Mouse (Mus musculus): ENCODE data around the gene Lrch1.

DNA sequence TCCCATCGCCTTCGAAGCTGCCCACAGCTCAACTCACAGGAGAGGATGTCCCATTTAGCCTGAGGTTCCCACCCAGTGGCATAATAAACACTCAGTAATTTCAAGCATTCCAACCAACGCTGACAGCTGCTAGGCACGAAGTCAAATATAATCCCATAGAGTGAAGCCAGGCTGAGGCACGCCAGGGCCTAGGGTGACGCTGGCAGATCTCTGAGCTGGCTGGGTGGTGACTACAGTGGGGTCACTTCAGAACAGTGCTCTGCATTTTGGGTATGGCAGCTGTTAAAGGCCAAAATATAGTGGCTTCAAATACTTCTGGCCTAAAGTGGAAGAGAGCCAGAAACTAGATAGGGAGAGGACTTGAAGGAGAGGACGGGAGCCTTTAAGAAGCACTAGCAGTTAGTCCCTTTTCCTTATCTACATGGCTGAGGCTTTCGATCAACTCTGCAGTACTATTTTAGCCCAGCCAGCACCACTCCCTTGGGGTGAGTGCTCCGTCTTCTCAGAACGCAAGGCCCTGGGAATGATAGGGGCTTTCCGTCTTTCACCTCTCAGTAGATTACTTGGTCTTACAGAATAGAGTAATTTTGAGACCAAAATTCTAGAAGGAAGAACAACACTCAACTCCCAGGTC lies 127.4 kb downstream of the Lrch1 start:
- TF ChIP-seq EP300 (IDR thresholded peaks at IDR 0.05; ENCODE audit: insufficient read depth, low read depth, low read length), result 0 out of 2 replicates have a peak, but pooled peaks have one; percentile 47
- no peak for TF ChIP-seq CTCF (IDR thresholded peaks at IDR 0.05)
- TF ChIP-seq POLR2A (IDR thresholded peaks at IDR 0.05; ENCODE audit: insufficient read depth, low read depth, low read length), result no peak
